Mouse (Mus musculus) frontal cortex, postnatal 10 days (tissue): ENCODE results near the gene Gm49354.
"Not testable (repeated sequence)": the region's sequence is repeated elsewhere in the genome, so short reads cannot be mapped to it uniquely, and the experiment has no call there.

Experiments
- DNase-seq, 2 experiments: peaks; one replicate each; pipeline ENCODE4 v3.0.0; 2022; ENCODE audit warnings: low spot score in 2 of 2, mixed read lengths in 1 of 2

Gm49354 gene

DNA sequence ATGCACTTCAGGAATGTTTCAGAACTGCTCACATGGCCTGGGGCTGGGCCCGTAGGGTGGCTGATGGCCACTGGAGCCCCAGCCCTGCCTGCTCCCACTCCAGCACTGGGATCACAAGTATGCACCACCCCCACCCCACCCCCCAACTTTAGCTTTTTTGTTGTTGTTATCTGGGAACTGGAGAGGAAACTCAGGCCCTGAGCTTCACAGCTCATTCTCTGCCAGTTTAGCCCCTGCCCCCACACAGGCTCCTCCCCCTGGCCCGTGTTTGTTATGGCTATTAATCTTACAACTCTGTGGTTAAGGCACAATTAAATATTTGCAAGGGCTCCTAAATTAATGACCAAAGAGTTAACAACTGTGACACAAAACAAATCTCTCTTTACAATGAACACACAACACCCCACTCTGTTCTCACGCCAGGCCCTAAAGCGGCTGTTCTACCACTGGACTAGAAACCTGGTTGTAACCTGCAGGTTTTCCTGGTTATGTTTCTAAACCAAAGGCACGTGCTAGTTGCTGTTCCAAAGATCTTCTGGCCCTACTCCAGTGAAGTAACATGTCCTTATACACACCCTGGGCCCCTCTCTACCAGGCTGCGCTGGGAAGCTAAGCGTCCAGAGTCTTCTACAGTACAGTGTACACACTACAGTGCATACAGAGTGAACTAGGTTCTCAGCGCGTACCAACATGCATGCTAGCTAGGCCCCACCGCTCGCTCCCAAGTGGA lies 15.1 kb downstream of the Gm49354 start:
- DNase-seq, result no peak

DNA sequence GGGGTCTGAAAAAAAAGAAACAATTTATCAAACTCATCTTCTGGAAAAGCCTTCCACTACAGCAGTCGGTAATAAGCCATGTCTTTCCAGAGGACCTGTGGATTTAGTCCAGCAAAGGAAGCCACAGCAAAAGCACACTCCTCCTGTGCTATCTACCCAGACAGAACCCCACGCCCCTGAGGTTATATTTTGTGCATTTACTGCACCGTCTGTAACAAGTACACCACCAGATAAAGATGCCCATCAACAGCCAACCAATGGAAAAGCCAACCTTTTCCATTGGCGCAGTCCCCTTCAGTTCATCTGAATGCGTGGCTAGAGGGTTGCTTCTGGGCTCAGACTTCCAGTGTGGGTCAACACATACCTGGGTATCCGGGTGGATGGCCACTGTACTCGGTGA lies 19.3 kb downstream of the Gm49354 start:
- no peak for DNase-seq

DNA sequence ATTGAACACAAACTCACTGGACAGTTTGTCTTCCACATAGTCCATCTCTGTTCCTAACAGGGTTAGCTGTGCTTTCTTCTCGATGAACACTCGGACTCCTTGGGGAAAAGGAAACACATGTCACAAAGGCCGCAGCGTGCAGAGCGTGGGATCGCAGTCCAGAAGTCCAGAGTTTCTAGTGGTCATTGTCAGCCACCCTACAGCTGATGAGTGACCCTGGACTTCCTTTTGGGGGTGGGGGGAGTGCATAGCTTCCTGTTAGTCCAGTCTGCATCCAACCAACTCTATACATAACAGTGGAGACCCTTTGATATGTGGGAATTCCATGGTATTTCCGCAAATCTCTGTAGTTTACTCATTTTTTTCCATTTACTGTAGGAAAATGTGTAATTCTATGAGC lies 25.1 kb downstream of the Gm49354 start:
- DNase-seq, result no peak

DNA sequence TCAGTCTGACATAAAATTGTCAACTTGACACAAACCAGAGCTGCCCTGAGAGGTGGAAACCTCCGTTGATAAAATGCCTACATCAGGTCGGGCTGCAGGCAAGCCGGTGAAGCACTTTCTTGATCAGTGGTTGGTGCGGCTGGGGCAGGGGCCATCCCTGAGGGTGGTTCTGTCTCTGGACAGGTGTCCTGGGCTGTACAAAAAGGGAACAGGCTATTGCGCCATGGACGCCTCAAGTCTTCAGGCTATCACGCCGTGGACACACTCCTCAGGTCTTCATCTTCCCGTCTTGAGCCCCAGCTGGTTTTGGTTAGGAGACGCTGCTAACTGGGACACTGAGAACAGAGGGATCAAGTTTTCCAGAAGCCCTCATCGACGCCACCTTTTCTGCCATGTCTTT lies 31.7 kb downstream of the Gm49354 start:
- no peak for DNase-seq

DNA sequence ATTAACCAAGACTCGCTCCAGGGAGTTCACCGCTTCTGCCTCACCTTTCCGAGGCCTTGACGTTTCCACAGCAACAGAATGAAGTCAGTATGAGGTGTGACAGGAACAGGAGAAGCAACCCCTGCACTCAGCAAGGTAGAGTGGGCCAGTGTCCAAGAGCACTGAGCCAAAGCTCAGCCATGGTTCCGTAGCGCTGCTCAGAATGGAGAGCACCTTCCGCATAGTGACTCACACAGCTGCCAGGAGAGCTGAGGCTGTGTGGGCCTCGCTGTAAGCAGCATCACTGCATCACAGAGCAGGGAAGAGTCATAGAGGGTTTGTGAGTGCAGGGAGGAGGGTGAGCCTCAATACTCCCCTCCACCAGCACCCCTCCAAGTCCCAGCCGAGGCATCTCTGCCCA lies 35.3 kb downstream of the Gm49354 start, which contains the start of gene 1700014D04Rik:
1700014D04Rik (minus strand) TSS at position 42 of the 400 bp plus-strand sequence.
- DNase-seq, result no peak

DNA sequence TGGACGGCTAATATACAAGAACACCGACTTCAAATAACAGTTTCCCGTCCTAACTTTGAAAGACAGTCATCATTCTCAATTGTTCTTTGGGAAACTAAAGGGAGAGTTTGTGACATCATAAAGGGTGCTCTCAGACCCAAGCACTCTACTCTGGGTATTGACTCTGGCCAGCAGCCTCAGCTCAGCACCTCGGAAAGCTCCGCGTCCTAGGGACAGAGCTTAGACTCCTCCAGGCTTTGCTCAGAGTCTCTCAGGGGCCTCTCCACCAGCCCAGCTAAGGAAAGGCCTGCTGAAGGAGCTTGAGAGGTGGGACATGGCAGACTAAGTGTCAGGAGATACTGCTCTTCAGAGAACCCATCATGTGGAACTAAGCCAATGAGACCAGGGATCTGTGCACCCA lies 35.9 kb downstream of the Gm49354 start:
- no peak for DNase-seq

DNA sequence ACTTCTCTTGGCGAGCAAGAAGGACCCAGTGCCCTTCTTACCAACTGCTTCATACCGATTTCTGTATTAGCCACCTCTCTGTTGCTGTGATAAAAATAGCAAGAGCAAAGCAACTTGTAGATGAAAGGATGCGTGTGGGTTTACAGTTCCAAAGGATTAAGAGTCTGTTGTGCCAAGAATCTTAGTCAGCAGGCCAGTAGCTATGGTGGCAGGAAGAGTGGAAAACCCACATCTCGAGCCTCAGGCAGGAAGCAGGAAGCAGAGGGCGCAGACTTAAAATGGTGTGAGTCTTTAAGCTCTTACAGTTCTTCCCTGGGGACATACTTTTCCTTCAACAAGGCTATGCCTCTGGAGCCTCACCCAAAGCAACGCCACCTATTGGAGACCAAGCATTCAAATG lies 36.6 kb downstream of the Gm49354 start:
- no peak for DNase-seq

DNA sequence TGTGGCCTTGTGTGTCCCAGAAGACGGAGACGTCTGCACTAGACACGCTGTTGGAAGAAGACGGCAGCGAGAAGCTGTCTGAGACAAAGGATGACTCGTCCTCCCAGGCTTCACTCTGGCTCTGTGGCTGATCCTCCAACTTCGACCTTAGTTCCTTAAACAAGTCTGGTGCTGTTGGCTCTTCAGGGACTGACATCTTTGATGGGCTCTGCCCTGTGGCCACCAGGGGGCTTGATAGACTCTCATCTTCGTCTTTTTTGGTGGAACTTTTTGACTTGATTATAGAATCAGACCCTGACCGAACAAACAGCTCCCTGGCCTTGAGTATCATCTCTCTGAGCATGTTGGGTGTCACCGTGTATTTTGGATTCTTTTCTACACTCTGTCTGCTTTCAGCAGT lies 40.3 kb downstream of the Gm49354 start:
- no peak for DNase-seq

DNA sequence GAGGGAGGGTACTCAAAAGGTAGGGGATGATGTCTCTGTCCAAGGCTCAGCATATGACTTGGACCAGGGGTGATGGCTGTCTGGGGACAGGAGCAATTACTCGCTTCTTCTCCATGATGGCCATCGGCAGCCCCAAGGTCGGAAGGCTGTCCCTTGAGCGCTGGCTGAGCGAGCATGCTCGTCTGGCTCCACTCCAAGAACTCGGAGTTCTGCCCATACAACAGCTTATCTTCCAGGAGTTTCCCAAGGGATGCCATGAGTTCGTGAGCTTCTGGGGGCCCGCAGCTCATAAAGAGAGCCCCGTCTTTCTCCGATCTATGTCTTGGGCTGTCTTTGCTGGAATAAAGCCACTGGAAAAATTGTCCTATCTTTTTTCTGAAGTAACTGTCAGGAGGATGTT lies 40.9 kb downstream of the Gm49354 start:
- DNase-seq, result no peak

DNA sequence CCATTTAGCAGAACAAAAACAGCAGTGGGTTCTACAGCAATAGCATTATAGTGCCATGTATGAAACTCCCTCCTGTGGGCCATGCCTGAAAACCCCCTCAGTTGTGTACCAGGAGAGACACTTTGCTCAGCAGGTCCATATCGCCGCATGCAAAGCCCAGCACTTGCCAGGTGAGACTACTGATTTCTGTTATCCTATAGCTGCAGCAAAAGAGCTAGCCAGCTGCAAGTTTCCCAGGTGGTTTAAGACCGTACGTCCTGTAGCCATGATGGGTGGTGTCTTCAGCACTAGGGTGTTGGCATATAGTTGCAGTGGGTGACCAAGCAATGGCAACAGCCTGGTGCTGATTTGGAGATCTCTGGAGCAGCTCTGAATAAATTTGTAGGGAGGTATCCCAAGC lies 42.6 kb downstream of the Gm49354 start:
- DNase-seq, result no peak

DNA sequence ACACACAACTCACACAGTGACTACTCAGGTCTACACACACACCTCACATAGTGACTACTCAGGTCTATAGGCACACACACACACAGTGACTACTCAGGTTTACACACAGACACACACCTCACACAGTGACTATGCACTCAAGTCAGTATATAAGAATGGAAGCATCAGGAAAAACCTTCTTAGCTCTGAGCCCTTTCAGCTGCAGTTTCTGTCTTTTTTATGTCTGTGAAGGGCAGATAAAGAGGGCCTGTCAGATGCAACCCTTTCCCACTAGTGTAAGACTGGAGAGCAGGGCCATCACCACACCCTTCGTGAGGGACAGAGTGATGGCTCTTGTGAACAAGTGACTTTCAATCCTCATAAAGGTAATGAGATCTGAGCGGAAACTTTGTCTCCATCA lies 43.6 kb downstream of the Gm49354 start:
- DNase-seq, result no peak

DNA sequence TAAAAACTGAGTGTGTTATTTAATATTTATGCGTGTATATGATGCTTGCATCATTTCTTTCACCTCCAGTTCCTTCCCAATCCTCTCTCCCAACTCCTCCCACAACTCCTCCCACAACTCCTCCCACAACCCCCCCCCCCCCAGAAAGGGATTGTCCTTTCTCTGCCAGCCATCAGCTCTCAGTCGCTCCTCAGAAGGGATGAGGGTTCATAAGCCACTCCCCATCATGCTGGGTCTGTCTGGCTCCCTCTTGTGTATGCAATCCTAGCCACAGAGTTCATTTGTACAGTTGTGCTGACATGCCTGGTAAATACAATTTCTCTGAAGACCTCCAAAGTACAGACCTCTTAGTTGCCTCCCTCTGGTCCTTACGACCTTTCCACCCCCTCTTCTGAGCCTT lies 46.9 kb downstream of the Gm49354 start:
- DNase-seq, result no peak

DNA sequence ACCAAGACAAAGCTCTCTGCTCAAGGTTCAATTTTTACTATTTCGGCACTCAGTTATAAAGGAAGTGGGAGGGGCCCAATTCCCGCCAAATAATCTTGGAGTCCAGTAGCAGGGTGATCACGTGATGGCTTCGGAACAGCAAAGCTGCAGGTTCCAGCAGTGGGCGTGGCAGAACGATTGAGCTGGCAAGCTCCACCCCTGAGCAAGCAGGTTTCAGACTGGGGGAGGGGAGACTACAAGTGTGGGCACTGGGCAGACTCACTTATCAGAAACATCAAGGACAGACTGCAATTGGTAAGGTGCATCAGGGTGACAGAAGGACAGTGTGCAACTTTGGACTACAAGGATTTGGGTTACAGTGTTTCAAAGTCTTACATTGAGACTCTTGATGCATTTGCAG lies 47.7 kb downstream of the Gm49354 start:
- not testable (repeated sequence) for DNase-seq

DNA sequence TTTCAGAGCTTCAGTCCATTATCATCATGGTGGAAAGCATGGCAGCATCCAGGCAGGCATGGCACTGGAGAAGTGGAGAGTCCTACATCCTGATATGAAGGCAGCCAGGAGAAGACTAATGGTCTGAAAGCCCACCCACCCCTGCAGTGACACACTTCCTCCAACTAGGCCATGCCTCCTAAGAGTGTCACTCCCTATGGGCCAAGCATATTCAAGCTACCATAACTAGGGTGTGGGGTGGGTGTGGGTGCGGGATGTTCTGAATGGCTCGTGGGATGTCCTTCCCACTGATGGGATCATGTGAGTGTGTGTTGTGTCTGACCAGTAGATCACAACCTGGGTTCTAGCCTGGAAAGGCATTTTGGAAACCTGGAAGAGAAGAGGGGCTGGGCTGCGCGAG lies 48.1 kb downstream of the Gm49354 start:
- DNase-seq, result no peak

DNA sequence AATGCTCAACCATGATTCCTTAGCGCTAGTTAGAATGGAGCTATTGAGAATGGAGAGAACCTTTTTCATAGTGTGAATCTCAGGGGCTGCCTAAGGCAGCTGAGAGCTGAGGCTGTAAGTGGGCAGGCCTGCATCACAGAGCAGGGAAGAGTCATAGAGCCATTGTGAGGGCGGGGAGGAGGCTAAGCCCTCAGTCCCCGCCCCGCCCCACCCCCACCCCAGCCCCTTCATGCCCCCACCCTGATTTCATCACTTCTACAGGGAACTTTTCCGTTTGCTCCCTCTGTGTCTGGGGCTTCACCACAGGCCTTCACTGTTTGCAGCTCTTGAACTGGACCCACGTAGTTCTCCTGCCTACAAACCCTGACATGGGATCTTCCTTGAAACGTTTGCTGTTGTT lies 50.4 kb downstream of the Gm49354 start, which contains the start of gene Spata31d1d:
Spata31d1d (minus strand) TSS at position 101 of the 400 bp plus-strand sequence.
- DNase-seq, result no peak

DNA sequence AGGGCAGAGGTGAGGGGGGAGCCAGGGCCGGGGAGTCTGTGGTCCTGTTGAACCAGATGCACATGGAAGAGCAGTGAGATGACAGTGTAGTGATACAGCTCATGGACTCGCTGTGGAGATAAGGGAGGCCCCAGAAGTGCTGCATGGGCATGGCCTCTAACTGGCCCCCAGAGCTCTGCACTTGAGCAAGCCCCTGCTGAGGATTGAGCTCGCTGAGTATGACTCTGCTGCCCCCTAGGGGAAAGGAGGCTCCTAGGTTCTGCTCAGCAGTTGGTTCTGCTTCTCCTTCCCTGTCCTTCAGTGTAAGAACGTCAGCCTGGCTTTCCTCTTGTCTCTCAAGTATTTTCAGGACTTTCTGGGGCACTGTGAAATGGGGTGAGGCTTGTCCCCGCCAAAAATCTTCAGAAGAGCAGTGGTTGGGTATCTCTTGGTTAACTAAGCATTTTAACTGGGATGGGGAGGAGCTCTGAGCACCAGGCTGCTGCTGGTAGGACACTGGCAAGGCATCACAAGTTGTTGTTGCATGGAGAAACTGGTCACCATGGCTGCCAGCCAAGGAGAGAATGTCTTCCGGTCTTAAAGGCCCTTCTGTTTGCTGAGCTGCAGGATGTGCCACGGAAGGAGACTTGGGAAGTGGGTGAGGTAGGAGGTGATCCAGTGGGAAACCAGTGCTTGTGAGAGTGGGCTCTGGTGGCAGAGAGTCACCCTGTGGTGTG lies 53.5 kb downstream of the Gm49354 start:
- peak; percentile 68 to 83 for DNase-seq

DNA sequence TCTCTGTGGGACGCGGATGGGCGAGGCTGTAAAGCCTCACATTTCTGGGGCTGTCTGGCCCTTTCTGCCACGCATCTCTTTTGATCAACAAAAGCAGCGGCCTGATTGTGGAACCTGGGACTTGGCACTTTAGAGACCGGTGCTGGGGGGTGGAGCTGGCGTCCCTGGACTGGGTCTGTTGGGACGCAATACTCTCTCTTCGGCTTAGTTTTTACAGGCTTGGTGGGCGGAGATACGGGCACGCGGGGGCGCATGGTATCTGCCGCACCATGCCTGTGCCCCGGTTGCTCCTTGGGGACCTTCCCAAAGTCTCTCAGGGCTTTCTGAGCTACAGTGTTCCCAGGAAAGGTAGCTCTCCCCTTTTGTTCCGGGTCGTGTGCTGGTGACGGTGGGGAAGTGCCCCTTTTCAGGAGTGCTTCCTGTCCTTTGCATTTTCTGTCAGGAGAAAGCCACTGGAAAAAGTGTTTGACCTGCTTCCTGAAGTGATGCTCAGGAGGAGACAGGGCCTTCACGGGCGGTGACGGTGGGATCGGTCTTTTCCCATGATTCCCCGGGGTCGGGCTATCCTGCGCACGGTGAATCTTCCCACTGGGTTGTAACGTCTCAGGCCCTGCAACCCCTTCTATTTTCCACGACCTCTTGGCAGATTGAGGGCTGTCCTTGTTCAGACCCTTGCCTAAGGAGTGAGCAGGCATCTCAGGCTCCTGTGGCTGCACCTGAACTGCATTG lies 55.7 kb downstream of the Gm49354 start:
- no peak for DNase-seq

DNA sequence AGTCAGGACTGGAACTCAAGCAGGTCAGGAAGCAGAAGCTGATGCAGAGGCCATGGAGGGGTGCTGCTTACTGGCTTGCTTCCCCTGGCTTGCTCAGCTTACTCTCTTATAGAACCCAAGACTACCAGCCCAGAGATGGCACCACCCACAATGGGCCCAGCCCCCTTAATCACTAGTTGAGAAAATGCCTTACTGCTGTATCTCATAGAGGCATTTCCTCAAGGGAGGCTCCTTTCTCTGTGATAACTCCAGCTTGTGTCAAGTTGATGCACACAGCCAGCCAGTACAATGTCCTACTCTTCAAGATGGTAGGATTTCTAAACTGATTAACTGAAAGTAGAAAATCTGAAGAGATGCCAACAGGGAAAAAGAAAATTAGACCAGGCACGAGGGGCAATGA lies 60.0 kb downstream of the Gm49354 start:
- not testable (repeated sequence) for DNase-seq

DNA sequence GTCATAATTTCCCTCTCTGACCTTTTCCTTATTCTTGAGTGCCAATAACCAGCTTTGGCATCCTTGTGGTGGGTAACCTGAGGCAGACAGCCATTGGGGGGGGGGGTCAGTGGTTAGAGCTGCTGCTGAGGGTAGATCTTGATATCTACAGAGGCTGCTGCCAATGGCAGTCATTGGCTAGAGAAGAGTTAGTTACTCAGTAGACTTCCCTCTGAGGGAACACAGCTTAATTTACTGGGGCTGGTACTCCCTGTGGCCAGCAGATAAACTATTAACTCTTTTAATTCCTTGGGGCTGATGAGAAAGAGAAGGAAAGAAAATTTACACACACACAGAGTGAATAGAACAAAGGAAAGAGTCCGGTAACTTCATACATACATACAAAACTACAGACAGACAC lies 62.6 kb downstream of the Gm49354 start:
- DNase-seq, result no peak

DNA sequence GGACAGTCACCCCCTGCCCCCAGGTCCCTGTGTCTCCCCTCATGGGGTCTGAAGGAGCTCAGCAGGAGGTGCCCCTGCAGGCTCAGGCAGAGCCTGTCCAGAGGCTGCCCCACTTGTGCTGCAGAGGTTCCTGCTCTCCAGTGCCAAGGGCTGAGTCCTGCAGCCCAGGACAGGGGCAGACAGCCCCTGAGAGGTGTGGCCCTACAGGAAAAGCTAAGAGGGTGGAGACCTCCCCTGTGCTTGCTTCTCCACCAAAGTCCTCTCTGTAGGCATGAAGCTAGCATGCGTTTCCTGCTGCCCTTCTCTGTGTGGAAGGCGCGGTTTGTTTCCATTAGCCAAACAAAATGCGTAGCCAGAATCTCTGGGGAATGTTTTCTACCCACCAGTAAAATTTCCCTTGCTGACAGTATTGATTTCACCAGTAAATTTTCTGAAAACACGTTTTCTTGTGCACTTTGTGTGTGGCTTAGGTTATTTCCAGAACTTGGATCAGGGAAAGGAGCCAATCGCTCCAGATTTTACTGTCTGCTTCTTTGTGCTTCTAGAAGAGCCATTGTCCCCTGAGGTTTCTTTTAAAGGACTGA lies 63.1 kb downstream of the Gm49354 start:
- not testable (repeated sequence) for DNase-seq

DNA sequence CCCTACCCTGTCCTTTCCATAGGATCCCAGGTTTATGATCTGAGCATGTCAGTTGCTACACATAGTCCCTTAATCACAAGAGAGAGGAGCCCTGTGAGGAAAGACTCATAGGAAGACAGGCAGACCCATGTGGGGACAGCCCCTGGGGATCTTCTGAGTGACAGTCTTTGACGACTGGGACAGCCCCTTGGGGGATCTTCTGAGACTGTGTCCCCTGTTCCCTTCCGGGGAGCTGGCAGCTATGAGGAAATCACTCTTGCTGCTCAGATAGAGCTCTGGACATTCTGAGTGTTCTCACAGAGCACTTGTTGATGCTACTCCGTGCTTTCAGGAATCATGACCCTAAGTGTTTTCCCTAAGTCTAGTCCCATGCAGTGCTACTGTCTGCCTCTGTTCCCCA lies 68.3 kb downstream of the Gm49354 start:
- DNase-seq, result no peak

DNA sequence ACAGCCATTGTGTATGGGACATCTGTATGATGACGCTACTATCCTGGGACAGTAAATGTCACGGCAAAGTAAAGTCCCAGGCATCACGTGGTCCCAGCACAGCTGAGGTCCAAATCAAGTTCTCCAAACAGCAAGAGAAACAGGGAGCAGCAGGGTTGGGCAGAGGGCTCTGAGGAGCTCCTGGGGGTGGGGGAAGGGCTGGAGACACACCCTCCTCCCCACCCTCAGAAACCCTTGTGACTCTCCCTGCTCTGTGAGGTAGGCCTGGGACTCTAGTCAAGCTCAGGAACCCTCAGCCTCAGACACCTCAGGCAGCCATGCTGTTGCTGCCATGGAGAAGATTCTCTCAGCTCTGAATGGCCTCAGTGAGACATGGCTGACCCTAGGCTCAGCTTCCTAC lies 70.1 kb downstream of the Gm49354 start, which contains the start of gene Spata31d1b:
Spata31d1b (plus strand) TSS at position 301 of the 400 bp plus-strand sequence.
- not testable (repeated sequence) for DNase-seq
